Mouse (Mus musculus) ES-E14 (cell line): ENCODE results near the gene Kcnk6.
"Not testable (repeated sequence)": the region's sequence is repeated elsewhere in the genome, so short reads cannot be mapped to it uniquely, and the experiment has no call there.

Experiments
- CHD2 ChIP-seq: IDR thresholded peaks from 2 replicates; pipeline ENCODE4 v1.6.1; 2014; ENCODE audit warnings: mild to moderate bottlenecking, low read depth, low read length, inconsistent platforms
- HCFC1 ChIP-seq: IDR thresholded peaks from 2 replicates; pipeline ENCODE4 v1.6.1; 2012; ENCODE audit warnings: low read length, inconsistent platforms, borderline replicate concordance; ENCODE audit not compliant: insufficient read depth
- MAFK ChIP-seq: IDR thresholded peaks from 2 replicates; pipeline ENCODE4 v1.6.1; 2014; ENCODE audit warnings: mild to moderate bottlenecking, low read depth, low read length, inconsistent platforms; ENCODE audit not compliant: insufficient read depth
- ZC3H11A ChIP-seq: IDR thresholded peaks from 2 replicates; pipeline ENCODE4 v1.6.1; 2012; ENCODE audit warnings: low read depth, mild to moderate bottlenecking, inconsistent platforms, low read length, borderline replicate concordance

GRCm38 (mm10) chr7:29212775-29213560 is 19.3 kb downstream of the Kcnk6 start:
- not testable (repeated sequence) for TF ChIP-seq MAFK, HCFC1, ZC3H11A, CHD2
